Comparison of ENCODE assay signal across 13 mouse cellular contexts in genomic region chr19:5057876-5058775, GRCm38 (mm10). TPM values are rescaled to one million over a fixed set of nuclear protein-coding genes. Genes with fewer than 3 reads are reported as not detected.
DNase-seq lines count a peak whose midpoint lies in the region; ATAC-seq lines count a peak whose summit lies in the region.
"Had no signal": no experiment of that assay in that cellular context is flagged by ENCODE, and none has a peak within 500 bp of the region (broad histone marks: within the 10 kb centered on the region; RNA-seq: fewer than 3 reads in every experiment).

No protein-coding gene starts in this region.

- H3K36me3 ChIP-seq in heart, embryonic 15.5 days = no peaks in the 10 kb centered on the region
- H3K36me3 ChIP-seq in neural tube, embryonic 11.5 days (ENCODE audit: control insufficient read depth, insufficient read depth, low read length) = no peaks in the 10 kb centered on the region
- H3K36me3 ChIP-seq in neural tube, embryonic 15.5 days = no peaks in the 10 kb centered on the region
- H3K36me3 ChIP-seq in limb, embryonic 13.5 days = no peaks in the 10 kb centered on the region

- intact Hi-C loops in heart, postnatal 14 days (cut with DNase I) = no loop called here

- no peak for ATAC-seq in heart, embryonic 15.5 days (replicated peaks; ENCODE audit: insufficient number of reproducible peaks, insufficient read depth, low FRiP score, low read depth)
- no peak for ATAC-seq in neural tube, embryonic 11.5 days (ENCODE audit: insufficient read depth, low FRiP score, low TSS enrichment)
- ATAC-seq in neural tube, embryonic 15.5 days (ENCODE audit: low FRiP score) = no peak
- no peak for ATAC-seq in limb, embryonic 13.5 days (ENCODE audit: low FRiP score, low read depth)

- no peak for DNase-seq in heart, postnatal 14 days
- DNase-seq in neural tube, embryonic 11.5 days (ENCODE audit: low spot score) = peak; percentile 7
- no peak for DNase-seq in adrenal gland, adult 18-20 months (ENCODE audit: low spot score in 2 of 2)
- no peak for DNase-seq in embryo, embryonic 9.5 days (ENCODE audit: extremely low spot score)
- DNase-seq in layer of hippocampus, adult 9-10 months (ENCODE audit: low spot score) = no peak
- DNase-seq: layer of hippocampus, adult 9-11 months had no signal

- H3K4me3 ChIP-seq in heart, embryonic 15.5 days = no peak overlapping the region
- H3K4me3 ChIP-seq in neural tube, embryonic 11.5 days (ENCODE audit: low read depth, low read length) = no peak overlapping the region
- H3K4me3 ChIP-seq in neural tube, embryonic 15.5 days (replicated peaks) = no peak overlapping the region
- H3K4me3 ChIP-seq in limb, embryonic 13.5 days = no peak overlapping the region
- H3K4me3 ChIP-seq: erythroblast, embryonic 14.5 days had no signal

- no peak overlapping the region for H3K4me2 ChIP-seq in heart, embryonic 15.5 days
- no peak overlapping the region for H3K4me2 ChIP-seq in neural tube, embryonic 11.5 days (ENCODE audit: low read depth)
- H3K4me2 ChIP-seq in neural tube, embryonic 15.5 days = no peak overlapping the region
- no peak overlapping the region for H3K4me2 ChIP-seq in limb, embryonic 13.5 days (replicated peaks)

- peaks cover 14% of the 10 kb centered on the region for H3K27me3 ChIP-seq in heart, embryonic 15.5 days
- peaks cover 7% of the 10 kb centered on the region for H3K27me3 ChIP-seq in neural tube, embryonic 11.5 days (ENCODE audit: control insufficient read depth, insufficient read depth, low read length)
- H3K27me3 ChIP-seq in neural tube, embryonic 15.5 days (replicated peaks) = peaks cover 22% of the 10 kb centered on the region
- peaks cover 24% of the 10 kb centered on the region for H3K27me3 ChIP-seq in limb, embryonic 13.5 days

- H3K9me3 ChIP-seq in heart, embryonic 15.5 days (replicated peaks) = no peaks in the 10 kb centered on the region
- no peaks in the 10 kb centered on the region for H3K9me3 ChIP-seq in neural tube, embryonic 11.5 days (ENCODE audit: control insufficient read depth, low read length)
- no peaks in the 10 kb centered on the region for H3K9me3 ChIP-seq in neural tube, embryonic 15.5 days (replicated peaks)
- H3K9me3 ChIP-seq in limb, embryonic 13.5 days = no peaks in the 10 kb centered on the region
- H3K9me3 ChIP-seq: G1E had no signal

- H3K4me1 ChIP-seq in heart, embryonic 15.5 days (replicated peaks) = peaks cover 32% of the 10 kb centered on the region
- 0 out of 2 replicates have a peak, but pooled peaks cover 12% of the 10 kb centered on the region for H3K4me1 ChIP-seq in neural tube, embryonic 11.5 days (ENCODE audit: control insufficient read depth, insufficient read depth, low read length)
- peaks cover 18% of the 10 kb centered on the region for H3K4me1 ChIP-seq in neural tube, embryonic 15.5 days
- H3K4me1 ChIP-seq in limb, embryonic 13.5 days = peaks cover 43% of the 10 kb centered on the region

- H3K9ac ChIP-seq in heart, embryonic 15.5 days = no peak overlapping the region
- H3K9ac ChIP-seq in neural tube, embryonic 11.5 days (ENCODE audit: low read length) = 0 out of 2 replicates have a peak overlapping the region, but pooled peaks have one; percentile 20
- H3K9ac ChIP-seq in neural tube, embryonic 15.5 days (replicated peaks) = no peak overlapping the region
- peak overlapping the region; percentile 32; the same call in 1 of the 2 replicates for H3K9ac ChIP-seq in limb, embryonic 13.5 days

- H3K27ac ChIP-seq in heart, embryonic 15.5 days = peak overlapping the region; percentile 55
- no peak overlapping the region for H3K27ac ChIP-seq in neural tube, embryonic 11.5 days (ENCODE audit: low read depth, low read length)
- no peak overlapping the region for H3K27ac ChIP-seq in neural tube, embryonic 15.5 days (replicated peaks)
- no peak overlapping the region; the same call in 1 of the 2 replicates for H3K27ac ChIP-seq in limb, embryonic 13.5 days

- WGBS in heart, embryonic 15.5 days = 26% methylated on average over 16 of the region's 16 CpGs
- 21% methylated on average over 16 of the region's 16 CpGs for WGBS in neural tube, embryonic 11.5 days
- 19% methylated on average over 16 of the region's 16 CpGs for WGBS in neural tube, embryonic 15.5 days
- 26% methylated on average over 16 of the region's 16 CpGs for WGBS in limb, embryonic 13.5 days

RNA-seq across cellular contexts. Expression of gene Rin1, which starts 7.8 kb away (rescaled TPM):
- polyA plus RNA-seq in heart, embryonic 15.5 days (2015; fragmentation: Nextera tagmentation; extraction: Ambion mirVana) = 1.9 and 3.3 TPM in 2 replicates
- 1 to 10 TPM; 1.8 TPM for total RNA-seq in heart, postnatal 14 days (2021)
- polyA plus RNA-seq in neural tube, embryonic 11.5 days (2014; fragmentation: Nextera tagmentation; extraction: Ambion mirVana) = 1.1 and 2.3 TPM in 2 replicates
- polyA plus RNA-seq in neural tube, embryonic 15.5 days (2015; fragmentation: Nextera tagmentation; extraction: Ambion mirVana) = 0.89 and 1.0 TPM in 2 replicates
- 1.4 and 1.7 TPM in 2 replicates for polyA plus RNA-seq in limb, embryonic 13.5 days (2015; fragmentation: Nextera tagmentation; extraction: Ambion mirVana)
- total RNA-seq in adrenal gland, adult 18-20 months (2021) = 1 to 10 TPM; 3.4 to 4.2 TPM

RNA-seq across cellular contexts. Expression of gene Cd248, which starts 9.8 kb away (rescaled TPM):
- 18.1 and 39.3 TPM in 2 replicates for polyA plus RNA-seq in heart, embryonic 15.5 days (2015; fragmentation: Nextera tagmentation; extraction: Ambion mirVana)
- 10 to 100 TPM; 21.3 to 23.9 TPM for total RNA-seq in heart, postnatal 14 days (2021)
- 30.1 and 34.7 TPM in 2 replicates for polyA plus RNA-seq in neural tube, embryonic 11.5 days (2014; fragmentation: Nextera tagmentation; extraction: Ambion mirVana)
- 19.9 and 27.4 TPM in 2 replicates for polyA plus RNA-seq in neural tube, embryonic 15.5 days (2015; fragmentation: Nextera tagmentation; extraction: Ambion mirVana)
- 58.8 and 64.8 TPM in 2 replicates for polyA plus RNA-seq in limb, embryonic 13.5 days (2015; fragmentation: Nextera tagmentation; extraction: Ambion mirVana)
- 10 to 100 TPM in 1 of 2 experiments, 1 to 10 TPM in 1; 7.3 to 16.2 TPM for total RNA-seq in adrenal gland, adult 18-20 months (2021)
- total RNA-seq: G1E; granulocyte monocyte progenitor cell, adult 5-6 weeks had no signal
- polyA plus RNA-seq: G1E had no signal

RNA-seq across cellular contexts. Expression of gene Brms1, which starts 17.0 kb away (rescaled TPM):
- 23.0 and 31.9 TPM in 2 replicates for polyA plus RNA-seq in heart, embryonic 15.5 days (2015; fragmentation: Nextera tagmentation; extraction: Ambion mirVana)
- 10 to 100 TPM; 12.9 to 14.8 TPM for total RNA-seq in heart, postnatal 14 days (2021)
- polyA plus RNA-seq in neural tube, embryonic 11.5 days (2014; fragmentation: Nextera tagmentation; extraction: Ambion mirVana) = 65.5 and 78.9 TPM in 2 replicates
- 21.6 and 32.6 TPM in 2 replicates for polyA plus RNA-seq in neural tube, embryonic 15.5 days (2015; fragmentation: Nextera tagmentation; extraction: Ambion mirVana)
- polyA plus RNA-seq in limb, embryonic 13.5 days (2015; fragmentation: Nextera tagmentation; extraction: Ambion mirVana) = 36.7 and 40.5 TPM in 2 replicates
- 10 to 100 TPM; 28.4 to 29.3 TPM for total RNA-seq in adrenal gland, adult 18-20 months (2021)

RNA-seq across cellular contexts. Expression of gene AC124502.3, which starts 19.4 kb away (rescaled TPM):
- polyA plus RNA-seq in heart, embryonic 15.5 days (2015; fragmentation: Nextera tagmentation; extraction: Ambion mirVana) = 1.4 and 1.5 TPM in 2 replicates
- 1 to 10 TPM in 1 of 2 experiments, under 1 TPM in 1; 0.98 to 1.8 TPM for total RNA-seq in heart, postnatal 14 days (2021)
- 1.2 and 2.8 TPM in 2 replicates for polyA plus RNA-seq in neural tube, embryonic 11.5 days (2014; fragmentation: Nextera tagmentation; extraction: Ambion mirVana)
- polyA plus RNA-seq in neural tube, embryonic 15.5 days (2015; fragmentation: Nextera tagmentation; extraction: Ambion mirVana) = 4.1 and 4.2 TPM in 2 replicates
- polyA plus RNA-seq in limb, embryonic 13.5 days (2015; fragmentation: Nextera tagmentation; extraction: Ambion mirVana) = 3.7 and 4.4 TPM in 2 replicates
- 1 to 10 TPM in 1 of 2 experiments, under 1 TPM in 1; 0.73 to 1.5 TPM for total RNA-seq in adrenal gland, adult 18-20 months (2021)

RNA-seq across cellular contexts. Expression of gene B4gat1, which starts 19.5 kb away (rescaled TPM):
- polyA plus RNA-seq in heart, embryonic 15.5 days (2015; fragmentation: Nextera tagmentation; extraction: Ambion mirVana) = 43.1 and 43.6 TPM in 2 replicates
- 10 to 100 TPM; 40.8 to 44.4 TPM for total RNA-seq in heart, postnatal 14 days (2021)
- 37.9 and 39.8 TPM in 2 replicates for polyA plus RNA-seq in neural tube, embryonic 11.5 days (2014; fragmentation: Nextera tagmentation; extraction: Ambion mirVana)
- 103 and 113 TPM in 2 replicates for polyA plus RNA-seq in neural tube, embryonic 15.5 days (2015; fragmentation: Nextera tagmentation; extraction: Ambion mirVana)
- 47.9 and 52.1 TPM in 2 replicates for polyA plus RNA-seq in limb, embryonic 13.5 days (2015; fragmentation: Nextera tagmentation; extraction: Ambion mirVana)
- total RNA-seq in adrenal gland, adult 18-20 months (2021) = 10 to 100 TPM; 25.9 to 31.8 TPM
- total RNA-seq: megakaryocyte-erythroid progenitor cell, adult 5-6 weeks had no signal

Comparison
In these comparisons a context has a peak if more than half of its experiments do, and no peak if none do; other contexts are left out.
1. H3K9ac ChIP-seq: peak in neural tube, embryonic 11.5 days (single experiment) and limb, embryonic 13.5 days (single experiment); none in heart, embryonic 15.5 days (single experiment) and neural tube, embryonic 15.5 days (single experiment).